Mouse (Mus musculus) thymus, adult 18-20 months (tissue): ENCODE measurements around the gene Tnfsf13b.

ENCODE experiments used
- DNase-seq, 2 experiments: peaks; one replicate each; pipeline ENCODE4 v3.0.0; 2022; ENCODE audit warnings: mixed read lengths in 2 of 2

The Tnfsf13b gene

DNA sequence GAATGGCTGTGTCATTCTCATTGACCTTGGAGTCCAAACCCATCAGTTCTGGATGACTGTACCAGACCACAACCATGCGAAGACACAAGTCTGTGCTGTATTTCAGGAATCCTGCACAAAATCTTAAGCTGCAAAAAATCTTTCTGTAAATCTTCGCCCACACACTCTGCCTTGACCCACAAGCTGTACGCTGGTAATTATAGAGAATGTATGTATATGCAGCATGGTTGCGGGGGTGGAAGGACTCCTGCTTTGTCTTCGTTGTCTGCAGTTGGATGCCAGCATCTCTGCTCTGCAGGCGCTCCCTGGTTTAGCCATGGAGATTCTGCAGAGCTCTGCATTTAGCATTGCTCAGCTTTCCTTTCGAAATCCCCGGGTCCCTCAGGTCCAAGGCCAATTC lies 42.9 kb downstream of the Tnfsf13b start:
- DNase-seq = no peak

GRCm38 (mm10) chr8:10051576-10051975 lies 45.3 kb downstream of the Tnfsf13b start:
- no peak for DNase-seq

- no peak for DNase-seq
Measured at GRCm38 (mm10) chr8:10053571-10053990, 47.3 kb downstream of the Tnfsf13b start.

- no peak for DNase-seq
Measured at GRCm38 (mm10) chr8:10061001-10061400, 54.7 kb downstream of the Tnfsf13b start.

DNA sequence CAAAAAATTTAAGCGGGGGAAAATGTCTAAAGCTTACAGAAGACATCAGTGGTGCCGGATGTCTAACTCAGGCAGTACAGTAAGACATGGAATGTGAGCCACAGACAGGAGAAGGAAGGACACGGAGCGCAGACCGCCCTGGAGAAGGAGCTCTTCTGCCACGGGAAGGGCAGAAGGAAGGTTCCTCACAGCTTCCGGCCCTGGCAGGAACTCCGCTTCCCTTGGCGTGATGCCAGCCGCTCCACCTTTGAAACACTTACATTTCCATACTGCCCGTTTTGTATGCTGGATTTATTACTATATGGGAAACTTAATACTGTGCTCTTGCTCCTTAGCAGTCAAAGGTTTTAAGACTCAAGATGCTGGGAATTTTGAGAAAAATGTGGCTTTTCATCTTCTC lies 60.6 kb downstream of the Tnfsf13b start:
- no peak for DNase-seq

DNA sequence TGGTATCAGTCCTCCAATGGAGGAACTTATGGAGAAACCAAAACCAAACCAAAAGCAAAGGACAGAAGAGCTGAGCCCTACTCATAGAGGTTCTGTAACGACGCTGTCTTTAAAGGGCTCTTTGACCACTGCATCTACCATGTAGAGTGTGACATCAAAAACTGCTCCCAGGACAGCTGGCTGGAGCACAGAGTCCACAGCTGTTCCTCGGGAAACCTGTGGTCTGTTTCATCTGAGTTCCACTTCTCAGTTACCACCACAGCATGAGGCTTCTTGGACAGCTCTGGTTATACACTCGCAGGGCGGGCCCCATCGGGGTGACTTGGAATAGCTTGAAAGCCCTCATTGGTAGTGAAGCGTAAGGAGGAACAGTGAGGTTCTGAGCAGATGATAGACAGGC lies 61.5 kb downstream of the Tnfsf13b start:
- DNase-seq = no peak

DNA sequence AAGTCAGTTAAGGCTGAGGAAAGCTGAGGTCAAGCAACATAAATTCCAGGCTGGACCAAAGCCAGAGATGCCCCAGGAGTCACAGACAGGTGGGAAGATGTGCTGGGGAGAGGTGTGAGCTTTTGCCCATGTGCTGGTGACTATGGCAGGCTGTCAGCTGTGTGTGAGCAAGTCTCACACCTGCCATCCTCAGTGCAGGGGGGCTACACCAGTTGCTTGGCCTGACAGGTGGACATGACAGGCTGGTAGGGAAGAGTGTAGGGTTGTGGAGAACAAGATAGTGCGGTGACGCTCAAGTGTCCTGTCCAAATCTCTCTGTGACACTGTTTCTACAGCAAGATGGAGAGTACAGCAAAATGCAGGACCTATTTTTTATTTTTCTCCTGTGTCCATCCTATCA lies 66.1 kb downstream of the Tnfsf13b start:
- no peak for DNase-seq
